ENCODE assay signal across 18 mouse cellular contexts in genomic region chr10:85967411-85968156, GRCm38 (mm10). TPM values are rescaled to one million over a fixed set of nuclear protein-coding genes. Genes with fewer than 3 reads are reported as not detected.
DNase-seq lines count a peak whose midpoint lies in the region; ATAC-seq lines count a peak whose summit lies in the region.
"Had no signal": no experiment of that assay in that cellular context is flagged by ENCODE, and none has a peak within 500 bp of the region (broad histone marks: within the 10 kb centered on the region; RNA-seq: fewer than 3 reads in every experiment).

No protein-coding gene starts in this region.

- no peaks in the 10 kb centered on the region for H3K4me1 ChIP-seq in embryonic facial prominence, embryonic 11.5 days (ENCODE audit: control insufficient read depth, insufficient read depth, low read length)
- 0 out of 2 replicates have a peak, but pooled peaks cover 2% of the 10 kb centered on the region for H3K4me1 ChIP-seq in embryonic facial prominence, embryonic 10.5 days
- no peaks in the 10 kb centered on the region for H3K4me1 ChIP-seq in hindbrain, embryonic 13.5 days (replicated peaks)
- no peaks in the 10 kb centered on the region for H3K4me1 ChIP-seq in hindbrain, embryonic 11.5 days (replicated peaks; ENCODE audit: control insufficient read depth, insufficient read depth, low read length)
- no peaks in the 10 kb centered on the region for H3K4me1 ChIP-seq in liver, embryonic 11.5 days (replicated peaks; ENCODE audit: control insufficient read depth, insufficient read depth, low read length)
- no peaks in the 10 kb centered on the region for H3K4me1 ChIP-seq in neural tube, embryonic 12.5 days
- H3K4me1 ChIP-seq: midbrain, embryonic 12.5 days had no signal

- H3K9me3 ChIP-seq in embryonic facial prominence, embryonic 11.5 days (replicated peaks; ENCODE audit: control insufficient read depth, low read length): no peaks in the 10 kb centered on the region
- H3K9me3 ChIP-seq in embryonic facial prominence, embryonic 10.5 days: no peaks in the 10 kb centered on the region
- no peaks in the 10 kb centered on the region for H3K9me3 ChIP-seq in hindbrain, embryonic 13.5 days
- H3K9me3 ChIP-seq in hindbrain, embryonic 11.5 days (ENCODE audit: control insufficient read depth, low read length): no peaks in the 10 kb centered on the region
- no peaks in the 10 kb centered on the region for H3K9me3 ChIP-seq in liver, embryonic 11.5 days (ENCODE audit: control insufficient read depth, low read length)
- H3K9me3 ChIP-seq in neural tube, embryonic 12.5 days: no peaks in the 10 kb centered on the region
- H3K9me3 ChIP-seq: heart, embryonic 15.5 days; midbrain, embryonic 12.5 days had no signal

- H3K9ac ChIP-seq in embryonic facial prominence, embryonic 11.5 days (replicated peaks; ENCODE audit: low read length): no peak overlapping the region
- peak overlapping the region; percentile 31; the same call in 1 of the 2 replicates for H3K9ac ChIP-seq in hindbrain, embryonic 13.5 days
- H3K9ac ChIP-seq in hindbrain, embryonic 11.5 days (ENCODE audit: low read depth, low read length): no peak overlapping the region
- no peak overlapping the region for H3K9ac ChIP-seq in liver, embryonic 11.5 days (ENCODE audit: low read depth, low read length)
- no peak overlapping the region for H3K9ac ChIP-seq in neural tube, embryonic 12.5 days
- H3K9ac ChIP-seq: heart, embryonic 15.5 days; midbrain, embryonic 12.5 days had no signal

- no peak overlapping the region for H3K4me3 ChIP-seq in embryonic facial prominence, embryonic 11.5 days (ENCODE audit: low read depth, low read length)
- H3K4me3 ChIP-seq in embryonic facial prominence, embryonic 10.5 days: no peak overlapping the region
- no peak overlapping the region for H3K4me3 ChIP-seq in hindbrain, embryonic 13.5 days
- no peak overlapping the region for H3K4me3 ChIP-seq in hindbrain, embryonic 11.5 days (ENCODE audit: low read depth, low read length)
- H3K4me3 ChIP-seq in liver, embryonic 11.5 days (ENCODE audit: low read depth, low read length): no peak overlapping the region
- no peak overlapping the region for H3K4me3 ChIP-seq in neural tube, embryonic 12.5 days
- H3K4me3 ChIP-seq: erythroblast, embryonic 14.5 days; heart, embryonic 15.5 days; midbrain, embryonic 12.5 days had no signal

- H3K27ac ChIP-seq in embryonic facial prominence, embryonic 11.5 days (replicated peaks; ENCODE audit: low read depth, low read length): no peak overlapping the region
- H3K27ac ChIP-seq in embryonic facial prominence, embryonic 10.5 days (replicated peaks): no peak overlapping the region
- no peak overlapping the region for H3K27ac ChIP-seq in hindbrain, embryonic 13.5 days
- no peak overlapping the region for H3K27ac ChIP-seq in hindbrain, embryonic 11.5 days (ENCODE audit: low read depth, low read length)
- H3K27ac ChIP-seq in liver, embryonic 11.5 days (ENCODE audit: low read depth, low read length): no peak overlapping the region
- H3K27ac ChIP-seq in neural tube, embryonic 12.5 days: no peak overlapping the region
- H3K27ac ChIP-seq: heart, embryonic 15.5 days; midbrain, embryonic 12.5 days; stomach, postnatal 0 days had no signal

- H3K36me3 ChIP-seq in embryonic facial prominence, embryonic 11.5 days (replicated peaks; ENCODE audit: control insufficient read depth, insufficient read depth, low read depth, low read length): no peaks in the 10 kb centered on the region
- no peaks in the 10 kb centered on the region for H3K36me3 ChIP-seq in embryonic facial prominence, embryonic 10.5 days (replicated peaks)
- no peaks in the 10 kb centered on the region for H3K36me3 ChIP-seq in hindbrain, embryonic 13.5 days
- no peaks in the 10 kb centered on the region for H3K36me3 ChIP-seq in hindbrain, embryonic 11.5 days (ENCODE audit: control insufficient read depth, insufficient read depth, low read length)
- H3K36me3 ChIP-seq in liver, embryonic 11.5 days (ENCODE audit: control insufficient read depth, insufficient read depth, low read length): no peaks in the 10 kb centered on the region
- no peaks in the 10 kb centered on the region for H3K36me3 ChIP-seq in neural tube, embryonic 12.5 days
- H3K36me3 ChIP-seq: heart, embryonic 15.5 days; midbrain, embryonic 12.5 days had no signal

- H3K27me3 ChIP-seq in embryonic facial prominence, embryonic 11.5 days (ENCODE audit: control insufficient read depth, insufficient read depth, low read length): no peaks in the 10 kb centered on the region
- no peaks in the 10 kb centered on the region for H3K27me3 ChIP-seq in embryonic facial prominence, embryonic 10.5 days (replicated peaks; ENCODE audit: low read depth, poor library complexity, severe bottlenecking)
- H3K27me3 ChIP-seq in hindbrain, embryonic 13.5 days: no peaks in the 10 kb centered on the region
- H3K27me3 ChIP-seq in hindbrain, embryonic 11.5 days (ENCODE audit: control insufficient read depth, insufficient read depth, low read length): no peaks in the 10 kb centered on the region
- H3K27me3 ChIP-seq in liver, embryonic 11.5 days (replicated peaks; ENCODE audit: control insufficient read depth, insufficient read depth, low read length): no peaks in the 10 kb centered on the region
- no peaks in the 10 kb centered on the region for H3K27me3 ChIP-seq in neural tube, embryonic 12.5 days (replicated peaks)
- H3K27me3 ChIP-seq: heart, embryonic 15.5 days; midbrain, embryonic 12.5 days; Patski had no signal

- no peak for DNase-seq in embryonic facial prominence, embryonic 11.5 days (ENCODE audit: low spot score)
- DNase-seq in embryonic facial prominence, embryonic 10.5 days (ENCODE audit: low spot score): no peak
- DNase-seq in hindbrain, embryonic 11.5 days (ENCODE audit: low spot score): no peak
- no peak for DNase-seq in liver, embryonic 11.5 days (ENCODE audit: low spot score)
- no peak for DNase-seq in liver
- no peak for DNase-seq in gastrocnemius, adult 8-10 months (ENCODE audit: low spot score in 2 of 2)

- H3K4me2 ChIP-seq in embryonic facial prominence, embryonic 11.5 days (ENCODE audit: low read depth, low read length): no peak overlapping the region
- no peak overlapping the region for H3K4me2 ChIP-seq in hindbrain, embryonic 13.5 days
- H3K4me2 ChIP-seq in hindbrain, embryonic 11.5 days (replicated peaks; ENCODE audit: low read depth, low read length): no peak overlapping the region
- no peak overlapping the region for H3K4me2 ChIP-seq in liver, embryonic 11.5 days
- no peak overlapping the region for H3K4me2 ChIP-seq in neural tube, embryonic 12.5 days (replicated peaks)
- H3K4me2 ChIP-seq: heart, embryonic 15.5 days; midbrain, embryonic 12.5 days had no signal

- 64% methylated on average over 17 of the region's 17 CpGs for WGBS in embryonic facial prominence, embryonic 11.5 days
- 64% methylated on average over 17 of the region's 17 CpGs for WGBS in embryonic facial prominence, embryonic 10.5 days
- 65% methylated on average over 17 of the region's 17 CpGs for WGBS in hindbrain, embryonic 13.5 days
- 69% methylated on average over 17 of the region's 17 CpGs for WGBS in hindbrain, embryonic 11.5 days
- 60% methylated on average over 17 of the region's 17 CpGs for WGBS in liver, embryonic 11.5 days
- 66% methylated on average over 17 of the region's 17 CpGs for WGBS in neural tube, embryonic 12.5 days

- 0 out of 2 replicates have a peak, but pooled peaks have one; percentile 9 for ATAC-seq in embryonic facial prominence, embryonic 11.5 days (replicated peaks; ENCODE audit: insufficient number of reproducible peaks, low FRiP score, low TSS enrichment, low read depth)
- peak; percentile 46; the same call in 1 of the 2 replicates for ATAC-seq in hindbrain, embryonic 13.5 days (ENCODE audit: low FRiP score)
- no peak; the same call in 1 of the 2 replicates for ATAC-seq in hindbrain, embryonic 11.5 days (ENCODE audit: low FRiP score)
- 0 out of 2 replicates have a peak, but pooled peaks have one; percentile 26 for ATAC-seq in liver, embryonic 11.5 days (replicated peaks; ENCODE audit: low FRiP score)
- ATAC-seq in neural tube, embryonic 12.5 days (ENCODE audit: low FRiP score, low read depth): peak; percentile 41; the same call in 1 of the 2 replicates
- ATAC-seq: Patski had no signal

RNA-seq across cellular contexts. Expression of gene Rtcb, which starts 10.0 kb away (rescaled TPM):
- 223 and 238 TPM in 2 replicates for polyA plus RNA-seq in embryonic facial prominence, embryonic 11.5 days (2014; fragmentation: Nextera tagmentation; extraction: Ambion mirVana)
- polyA plus RNA-seq in embryonic facial prominence, embryonic 10.5 days (2016; fragmentation: Nextera tagmentation; extraction: Ambion mirVana): 237 TPM in 2 replicates
- 182 and 186 TPM in 2 replicates for polyA plus RNA-seq in hindbrain, embryonic 13.5 days (2015; fragmentation: Nextera tagmentation; extraction: Ambion mirVana)
- polyA plus RNA-seq in hindbrain, embryonic 11.5 days (2014; fragmentation: Nextera tagmentation; extraction: Ambion mirVana): 173 and 201 TPM in 2 replicates
- 161 and 175 TPM in 2 replicates for polyA plus RNA-seq in liver, embryonic 11.5 days (2014; fragmentation: Nextera tagmentation; extraction: Ambion mirVana)
- 182 and 185 TPM in 2 replicates for polyA plus RNA-seq in neural tube, embryonic 12.5 days (2016; fragmentation: Nextera tagmentation; extraction: Ambion mirVana)
- total RNA-seq in gastrocnemius, adult 8-10 months (2022): 10 to 100 TPM; 41.6 to 53.8 (median 46.9) TPM

RNA-seq across cellular contexts. Expression of gene Ascl4, which starts 40.1 kb away (rescaled TPM):
- polyA plus RNA-seq in embryonic facial prominence, embryonic 11.5 days (2014; fragmentation: Nextera tagmentation; extraction: Ambion mirVana): 0.47 and 0.50 TPM in 2 replicates
- polyA plus RNA-seq in embryonic facial prominence, embryonic 10.5 days (2016; fragmentation: Nextera tagmentation; extraction: Ambion mirVana): 0.61 and 0.64 TPM in 2 replicates
- polyA plus RNA-seq in hindbrain, embryonic 13.5 days (2015; fragmentation: Nextera tagmentation; extraction: Ambion mirVana): 0.13 and 0.47 TPM in 2 replicates
- polyA plus RNA-seq in hindbrain, embryonic 11.5 days (2014; fragmentation: Nextera tagmentation; extraction: Ambion mirVana): 0.31 and 0.51 TPM in 2 replicates
- 0.17 TPM in 1 of 2 replicates, not detected in the other for polyA plus RNA-seq in liver, embryonic 11.5 days (2014; fragmentation: Nextera tagmentation; extraction: Ambion mirVana)
- 0.09 and 0.24 TPM in 2 replicates for polyA plus RNA-seq in neural tube, embryonic 12.5 days (2016; fragmentation: Nextera tagmentation; extraction: Ambion mirVana)
- not detected for total RNA-seq in gastrocnemius, adult 8-10 months (2022)
- total RNA-seq: gastrocnemius, postnatal 10 days; liver, adult 2 months; neutrophil, adult 5-6 weeks had no signal
- polyA plus RNA-seq: erythroblast, embryonic 14.5 days; heart, embryonic 15.5 days had no signal

RNA-seq across cellular contexts. Expression of gene Bpifc, which starts 44.1 kb away (rescaled TPM):
- 0.07 TPM in 1 of 2 replicates, not detected in the other for polyA plus RNA-seq in embryonic facial prominence, embryonic 11.5 days (2014; fragmentation: Nextera tagmentation; extraction: Ambion mirVana)
- 0.08 TPM in 1 of 2 replicates, not detected in the other for polyA plus RNA-seq in embryonic facial prominence, embryonic 10.5 days (2016; fragmentation: Nextera tagmentation; extraction: Ambion mirVana)
- polyA plus RNA-seq in hindbrain, embryonic 13.5 days (2015; fragmentation: Nextera tagmentation; extraction: Ambion mirVana): not detected in 2 replicates
- polyA plus RNA-seq in hindbrain, embryonic 11.5 days (2014; fragmentation: Nextera tagmentation; extraction: Ambion mirVana): 0.15 TPM in 1 of 2 replicates, not detected in the other
- not detected in 2 replicates for polyA plus RNA-seq in liver, embryonic 11.5 days (2014; fragmentation: Nextera tagmentation; extraction: Ambion mirVana)
- polyA plus RNA-seq in neural tube, embryonic 12.5 days (2016; fragmentation: Nextera tagmentation; extraction: Ambion mirVana): not detected in 2 replicates
- total RNA-seq in gastrocnemius, adult 8-10 months (2022): not detected
- total RNA-seq: gastrocnemius, postnatal 10 days; layer of hippocampus, adult 18-20 months; liver, adult 2 months; neutrophil, adult 5-6 weeks had no signal
- polyA plus RNA-seq: erythroblast, embryonic 14.5 days; heart, embryonic 15.5 days; liver, adult 2 months; midbrain, embryonic 12.5 days; spleen, adult 2 months had no signal

RNA-seq across cellular contexts. Expression of gene Prdm4, which starts 50.6 kb away (rescaled TPM):
- 37.3 and 38.1 TPM in 2 replicates for polyA plus RNA-seq in embryonic facial prominence, embryonic 11.5 days (2014; fragmentation: Nextera tagmentation; extraction: Ambion mirVana)
- polyA plus RNA-seq in embryonic facial prominence, embryonic 10.5 days (2016; fragmentation: Nextera tagmentation; extraction: Ambion mirVana): 26.2 and 28.6 TPM in 2 replicates
- polyA plus RNA-seq in hindbrain, embryonic 13.5 days (2015; fragmentation: Nextera tagmentation; extraction: Ambion mirVana): 20.1 and 23.6 TPM in 2 replicates
- 37.3 and 39.5 TPM in 2 replicates for polyA plus RNA-seq in hindbrain, embryonic 11.5 days (2014; fragmentation: Nextera tagmentation; extraction: Ambion mirVana)
- polyA plus RNA-seq in liver, embryonic 11.5 days (2014; fragmentation: Nextera tagmentation; extraction: Ambion mirVana): 16.4 and 17.9 TPM in 2 replicates
- polyA plus RNA-seq in neural tube, embryonic 12.5 days (2016; fragmentation: Nextera tagmentation; extraction: Ambion mirVana): 32.2 and 37.3 TPM in 2 replicates
- total RNA-seq in gastrocnemius, adult 8-10 months (2022): 10 to 100 TPM; 14.2 to 19.6 (median 16.8) TPM

RNA-seq across cellular contexts. Expression of gene Fbxo7, which starts 54.2 kb away (rescaled TPM):
- polyA plus RNA-seq in embryonic facial prominence, embryonic 11.5 days (2014; fragmentation: Nextera tagmentation; extraction: Ambion mirVana): 23.1 and 23.3 TPM in 2 replicates
- 17.8 and 19.2 TPM in 2 replicates for polyA plus RNA-seq in embryonic facial prominence, embryonic 10.5 days (2016; fragmentation: Nextera tagmentation; extraction: Ambion mirVana)
- 17.0 and 21.6 TPM in 2 replicates for polyA plus RNA-seq in hindbrain, embryonic 13.5 days (2015; fragmentation: Nextera tagmentation; extraction: Ambion mirVana)
- polyA plus RNA-seq in hindbrain, embryonic 11.5 days (2014; fragmentation: Nextera tagmentation; extraction: Ambion mirVana): 16.2 and 18.1 TPM in 2 replicates
- polyA plus RNA-seq in liver, embryonic 11.5 days (2014; fragmentation: Nextera tagmentation; extraction: Ambion mirVana): 52.2 and 56.3 TPM in 2 replicates
- 19.3 and 20.1 TPM in 2 replicates for polyA plus RNA-seq in neural tube, embryonic 12.5 days (2016; fragmentation: Nextera tagmentation; extraction: Ambion mirVana)
- 10 to 100 TPM in 2 of 4 experiments, 1 to 10 TPM in 2; 9.4 to 11.9 (median 10.1) TPM for total RNA-seq in gastrocnemius, adult 8-10 months (2022)
